Mouse (Mus musculus) E14TG2a.4 (cell line): ENCODE data around the gene Fry.

Experiments used
- H3K27me3 ChIP-seq: 2 replicates; pipeline ENCODE4 v1.6.1; 2014; ENCODE audit warnings: low read length, control low read depth; ENCODE audit not compliant: insufficient read depth
- H3K36me3 ChIP-seq: 2 replicates; pipeline ENCODE4 v1.6.1; 2014; ENCODE audit warnings: low read length, control low read depth; ENCODE audit not compliant: insufficient read depth
- H3K4me1 ChIP-seq: replicated peaks from 2 replicates; pipeline ENCODE4 v1.6.1; 2014; ENCODE audit warnings: low read depth, low read length, control low read depth
- H3K4me3 ChIP-seq: replicated peaks from 2 replicates; pipeline ENCODE4 v1.5.1; 2014; ENCODE audit warnings: mild to moderate bottlenecking, low read length
- H3K9me3 ChIP-seq: 2 replicates; pipeline ENCODE4 v1.6.1; 2014; ENCODE audit warnings: low read length, control low read depth
- CTCF ChIP-seq: conservative IDR thresholded peaks from 2 replicates; pipeline ENCODE4 v1.5.1; 2014; ENCODE audit warnings: low read length
- NANOG ChIP-seq: IDR thresholded peaks from 2 replicates; pipeline ENCODE4 v1.6.1; 2014; ENCODE audit warnings: borderline replicate concordance, low read length, mixed read lengths
- POU5F1 ChIP-seq: IDR thresholded peaks from 2 replicates; pipeline ENCODE4 v1.6.1; 2014; ENCODE audit warnings: low read length, borderline replicate concordance

The Fry gene

GRCm38 (mm10) chr5:150290494-150291199 lies 172.2 kb downstream of the Fry start:
- Histone ChIP-seq H3K4me1 (peaks cover 36% of the 10 kb centered on the region), H3K9me3 (no peaks in the 10 kb centered on the region), H3K27me3 (no peaks in the 10 kb centered on the region), H3K4me3 (peak overlapping the region; percentile 68), H3K36me3 (no peaks in the 10 kb centered on the region)
- TF ChIP-seq CTCF (no peak), POU5F1 (no peak), NANOG (no peak)

GRCm38 (mm10) chr5:150291216-150291615 lies 172.8 kb downstream of the Fry start:
- peaks cover 36% of the 10 kb centered on the region for H3K4me1 ChIP-seq
- no peaks in the 10 kb centered on the region for H3K27me3 ChIP-seq
- no peaks in the 10 kb centered on the region for H3K36me3 ChIP-seq
- peak overlapping the region; percentile 68 for H3K4me3 ChIP-seq
- no peaks in the 10 kb centered on the region for H3K9me3 ChIP-seq
- no peak for TF ChIP-seq NANOG
- TF ChIP-seq CTCF: no peak
- TF ChIP-seq POU5F1: no peak

- peaks cover 34% of the 10 kb centered on the region for H3K4me1 ChIP-seq
- no peaks in the 10 kb centered on the region for H3K9me3 ChIP-seq
- TF ChIP-seq CTCF (no peak), NANOG (no peak), POU5F1 (no peak)
- no peak overlapping the region for H3K4me3 ChIP-seq
- H3K27me3 ChIP-seq: no peaks in the 10 kb centered on the region
- H3K36me3 ChIP-seq: no peaks in the 10 kb centered on the region
These were observed 173.7 kb downstream of the Fry start for GRCm38 (mm10) chr5:150292186-150292585.

- no peak for TF ChIP-seq POU5F1
- no peak for TF ChIP-seq NANOG
- no peak for TF ChIP-seq CTCF
- no peaks in the 10 kb centered on the region for H3K36me3 ChIP-seq
- H3K4me3 ChIP-seq: no peak overlapping the region
- no peaks in the 10 kb centered on the region for H3K27me3 ChIP-seq
- no peaks in the 10 kb centered on the region for H3K9me3 ChIP-seq
- peaks cover 21% of the 10 kb centered on the region for H3K4me1 ChIP-seq
These were observed 175.9 kb downstream of the Fry start for GRCm38 (mm10) chr5:150294306-150294705.

- Histone ChIP-seq H3K27me3 (no peaks in the 10 kb centered on the region), H3K9me3 (no peaks in the 10 kb centered on the region), H3K4me1 (peaks cover 15% of the 10 kb centered on the region), H3K36me3 (no peaks in the 10 kb centered on the region), H3K4me3 (no peak overlapping the region)
- TF ChIP-seq NANOG: no peak
- TF ChIP-seq POU5F1: no peak
- no peak for TF ChIP-seq CTCF
These were observed 176.7 kb downstream of the Fry start for GRCm38 (mm10) chr5:150295096-150295495.

GRCm38 (mm10) chr5:150298969-150299368 lies 180.5 kb downstream of the Fry start:
- Histone ChIP-seq H3K36me3 (no peaks in the 10 kb centered on the region), H3K9me3 (no peaks in the 10 kb centered on the region), H3K27me3 (no peaks in the 10 kb centered on the region)

GRCm38 (mm10) chr5:150302123-150302522 lies 183.7 kb downstream of the Fry start:
- Histone ChIP-seq H3K27me3 (no peaks in the 10 kb centered on the region), H3K4me3 (no peak overlapping the region), H3K9me3 (no peaks in the 10 kb centered on the region), H3K36me3 (no peaks in the 10 kb centered on the region), H3K4me1 (no peaks in the 10 kb centered on the region)
- no peak for TF ChIP-seq POU5F1

More at GRCm38 (mm10) chr5:150298969-150299368, 180.5 kb downstream of the Fry start:
- Histone ChIP-seq H3K4me3 (no peak overlapping the region), H3K4me1 (no peaks in the 10 kb centered on the region)
- no peak for TF ChIP-seq NANOG
- no peak for TF ChIP-seq CTCF
- no peak for TF ChIP-seq POU5F1

GRCm38 (mm10) chr5:150302996-150303395 lies 184.6 kb downstream of the Fry start:
- H3K4me1 ChIP-seq: no peaks in the 10 kb centered on the region
- H3K9me3 ChIP-seq: peaks cover 5% of the 10 kb centered on the region; the same call in 1 of the 2 replicates
- TF ChIP-seq CTCF (no peak), POU5F1 (no peak), NANOG (no peak)
- no peaks in the 10 kb centered on the region for H3K36me3 ChIP-seq
- H3K27me3 ChIP-seq: no peaks in the 10 kb centered on the region
- H3K4me3 ChIP-seq: no peak overlapping the region

- Histone ChIP-seq H3K4me3 (no peak overlapping the region), H3K36me3 (0 out of 2 replicates have a peak, but pooled peaks cover 6% of the 10 kb centered on the region), H3K4me1 (no peaks in the 10 kb centered on the region), H3K27me3 (no peaks in the 10 kb centered on the region), H3K9me3 (peaks cover 15% of the 10 kb centered on the region)
- TF ChIP-seq CTCF (no peak), POU5F1 (no peak), NANOG (no peak)
These were observed 188.1 kb downstream of the Fry start for GRCm38 (mm10) chr5:150306497-150306896.

- Histone ChIP-seq H3K36me3 (0 out of 2 replicates have a peak, but pooled peaks cover 6% of the 10 kb centered on the region), H3K9me3 (peaks cover 7% of the 10 kb centered on the region), H3K27me3 (no peaks in the 10 kb centered on the region), H3K4me3 (no peak overlapping the region), H3K4me1 (no peaks in the 10 kb centered on the region)
- TF ChIP-seq POU5F1 (no peak), CTCF (peak; percentile 13; the same call in 1 of the 2 replicates), NANOG (no peak)
These were observed 194.8 kb downstream of the Fry start for GRCm38 (mm10) chr5:150313229-150313628.
